Mouse (Mus musculus): Measurements from ENCODE around the gene Rbpj. TPM values are rescaled to one million over a fixed set of nuclear protein-coding genes. Genes with fewer than 3 reads are reported as not detected.

Rbpj gene
- total RNA-seq, 2 experiments from 2014 or later: 54.6 to 62.2 TPM

- DNase-seq (ENCODE audit: low spot score in 2 of 2): no peak
Observed at GRCm38 (mm10) chr5:53468366-53468765, 2.4 kb downstream of the Rbpj start.

GRCm38 (mm10) chr5:53469098-53469776, 3.3 kb downstream of the Rbpj start:
- no peak for DNase-seq (ENCODE audit: low spot score in 2 of 2)

- no peak for DNase-seq (ENCODE audit: low spot score in 2 of 2)
Observed at GRCm38 (mm10) chr5:53469777-53470131, 3.8 kb downstream of the Rbpj start.

GRCm38 (mm10) chr5:53470141-53471079, 4.5 kb downstream of the Rbpj start:
- no peak for DNase-seq (ENCODE audit: low spot score in 2 of 2)

- DNase-seq (ENCODE audit: low spot score in 2 of 2): no peak
Observed at GRCm38 (mm10) chr5:53472485-53472884, 6.5 kb downstream of the Rbpj start.

- no peak for DNase-seq (ENCODE audit: low spot score in 2 of 2)
Observed at GRCm38 (mm10) chr5:53479161-53479560, 13.2 kb downstream of the Rbpj start.

GRCm38 (mm10) chr5:53479891-53480290, 13.9 kb downstream of the Rbpj start:
- no peak for DNase-seq (ENCODE audit: low spot score in 2 of 2)

GRCm38 (mm10) chr5:53481021-53481420, 15.1 kb downstream of the Rbpj start:
- no peak for DNase-seq (ENCODE audit: low spot score in 2 of 2)

GRCm38 (mm10) chr5:53485069-53485628, 19.2 kb downstream of the Rbpj start:
- no peak for DNase-seq (ENCODE audit: low spot score in 2 of 2)

GRCm38 (mm10) chr5:53485934-53486475, 20.1 kb downstream of the Rbpj start:
- no peak for DNase-seq (ENCODE audit: low spot score in 2 of 2)

- no peak for DNase-seq (ENCODE audit: low spot score in 2 of 2)
Observed at GRCm38 (mm10) chr5:53486966-53487592, 21.1 kb downstream of the Rbpj start.

GRCm38 (mm10) chr5:53490697-53491099, 24.7 kb downstream of the Rbpj start:
- no peak for DNase-seq (ENCODE audit: low spot score in 2 of 2)

- DNase-seq (ENCODE audit: low spot score in 2 of 2): no peak
Observed at GRCm38 (mm10) chr5:53493756-53494155, 27.8 kb downstream of the Rbpj start.

GRCm38 (mm10) chr5:53494536-53495159, 28.7 kb downstream of the Rbpj start:
- DNase-seq (ENCODE audit: low spot score in 2 of 2): no peak

GRCm38 (mm10) chr5:53496846-53497549, 31.0 kb downstream of the Rbpj start:
- no peak for DNase-seq (ENCODE audit: low spot score in 2 of 2)

- no peak for DNase-seq (ENCODE audit: low spot score in 2 of 2)
Observed at GRCm38 (mm10) chr5:53499571-53499970, 33.6 kb downstream of the Rbpj start.

GRCm38 (mm10) chr5:53500509-53501145, 34.7 kb downstream of the Rbpj start:
- DNase-seq (ENCODE audit: low spot score in 2 of 2): no peak

- no peak for DNase-seq (ENCODE audit: low spot score in 2 of 2)
Observed at GRCm38 (mm10) chr5:53503261-53503660, 37.3 kb downstream of the Rbpj start.

GRCm38 (mm10) chr5:53505751-53506150, 39.8 kb downstream of the Rbpj start:
- no peak for DNase-seq (ENCODE audit: low spot score in 2 of 2)

- no peak for DNase-seq (ENCODE audit: low spot score in 2 of 2)
Observed at GRCm38 (mm10) chr5:53507371-53507770, 41.4 kb downstream of the Rbpj start.
